Mouse (Mus musculus) heart, embryonic 14.5 days (tissue): ENCODE measurements around the gene Col9a2. TPM values are rescaled to one million over a fixed set of nuclear protein-coding genes. Genes with fewer than 3 reads are reported as not detected.
A peak's percentile ranks its signal among the peaks of the same experiment; 100 is the strongest.

Experiments used
- ATAC-seq: fragments of 200-750 bp; cut with Nextera tagmentation; 2 replicates; pipeline ENCODE4 v1.8.0; 2017; ENCODE audit warnings: low read depth, moderate TSS enrichment; ENCODE audit not compliant: insufficient number of reproducible peaks, insufficient read depth, low FRiP score
- H3K27ac ChIP-seq, 2 experiments: fragments of 200-500 bp in 1 of 2; fragments of 300-500 bp in 1 of 2; sonication (generic) in 1 of 2; replicated peaks in 1 of 2; 2 replicates each; pipeline ENCODE4 v1.5.1; 2012 to 2014; ENCODE audit warnings: low read depth in 2 of 2, low read length in 2 of 2, control low read depth in 1 of 2, mild to moderate bottlenecking in 1 of 2, mixed read lengths in 1 of 2; ENCODE audit not compliant: control insufficient read depth in 1 of 2, insufficient read depth in 1 of 2
- H3K27me3 ChIP-seq: fragments of 300-500 bp; sonication (generic); 2 replicates; pipeline ENCODE4 v1.6.1; 2014; ENCODE audit warnings: mild to moderate bottlenecking, low read length, control low read depth; ENCODE audit not compliant: control insufficient read depth, insufficient read depth
- H3K36me3 ChIP-seq: fragments of 300-500 bp; sonication (generic); 2 replicates; pipeline ENCODE4 v1.6.1; 2014; ENCODE audit warnings: mild to moderate bottlenecking, control low read depth, low read length, mixed read lengths; ENCODE audit not compliant: control insufficient read depth, insufficient read depth
- H3K4me1 ChIP-seq, 2 experiments: fragments of 200-500 bp in 1 of 2; fragments of 300-500 bp in 1 of 2; sonication (generic) in 1 of 2; 2 replicates each; pipeline ENCODE4 v1.6.1; 2012 to 2014; ENCODE audit warnings: low read length in 2 of 2, control low read depth in 1 of 2, mixed read lengths in 1 of 2; ENCODE audit not compliant: control insufficient read depth in 2 of 2, insufficient read depth in 2 of 2
- H3K4me2 ChIP-seq: fragments of 300-500 bp; sonication (generic); 2 replicates; pipeline ENCODE4 v1.6.1; 2014; ENCODE audit warnings: mild to moderate bottlenecking, low read length
- H3K4me3 ChIP-seq, 2 experiments: fragments of 200-500 bp in 1 of 2; fragments of 300-500 bp in 1 of 2; sonication (generic) in 1 of 2; 2 replicates each; pipeline ENCODE4 v1.5.1; 2012 to 2014; ENCODE audit warnings: low read length in 2 of 2, mild to moderate bottlenecking in 2 of 2, control low read depth in 1 of 2, low read depth in 1 of 2, moderate library complexity in 1 of 2; ENCODE audit not compliant: control insufficient read depth in 1 of 2, insufficient read depth in 1 of 2
- H3K9ac ChIP-seq: fragments of 300-500 bp; sonication (generic); 2 replicates; pipeline ENCODE4 v1.6.1; 2014; ENCODE audit warnings: mild to moderate bottlenecking, low read length
- H3K9me3 ChIP-seq: fragments of 300-500 bp; sonication (generic); 2 replicates; pipeline ENCODE4 v1.6.1; 2016; ENCODE audit warnings: low read length, control low read depth; ENCODE audit not compliant: control insufficient read depth
- WGBS: fragments of 180-500 bp; shearing (Covaris S2); extraction: QIAGEN DNeasy Blood & Tissue Kit; methylation state at CpG from one replicate; pipeline ENCODE4 v1.1.7; 2014; 5-methylcytosine and 5-hydroxymethylcytosine counted together
- polyA plus RNA-seq: library from polyadenylated mRNA; unstranded; fragments of >200 nt; fragmentation: Nextera tagmentation; extraction: Ambion mirVana; gene quantifications from 2 replicates; pipeline ENCODE4 v1.2.1, GENCODE M21; 2014

Gene Col9a2
- polyA plus RNA-seq, 1 experiment from 2014 or later = 6.5 TPM

- H3K9ac ChIP-seq = no peak overlapping the region
- no peaks in the 10 kb centered on the region for H3K27me3 ChIP-seq
- H3K4me1 ChIP-seq = peaks cover 12 to 20% of the 10 kb centered on the region in 2 experiments
- no peaks in the 10 kb centered on the region for H3K9me3 ChIP-seq
- H3K36me3 ChIP-seq = no peaks in the 10 kb centered on the region
- H3K4me3 ChIP-seq = no peak overlapping the region
- no peak overlapping the region for H3K4me2 ChIP-seq
- H3K27ac ChIP-seq = no peak overlapping the region
- WGBS = 57% methylated on average over 2 of the region's 2 CpGs
- ATAC-seq = no peak
Observed at GRCm38 (mm10) chr4:121023941-121024340, 15.2 kb upstream of the Col9a2 start.

GRCm38 (mm10) chr4:121025681-121026080, 13.5 kb upstream of the Col9a2 start:
- Histone ChIP-seq H3K4me3 (no peak overlapping the region), H3K4me2 (no peak overlapping the region), H3K36me3 (no peaks in the 10 kb centered on the region), H3K9ac (no peak overlapping the region), H3K9me3 (no peaks in the 10 kb centered on the region), H3K4me1 (peaks cover 6 to 7% of the 10 kb centered on the region in 2 experiments), H3K27me3 (no peaks in the 10 kb centered on the region), H3K27ac (no peak overlapping the region)
- no peak for ATAC-seq
- WGBS = 60% methylated on average over 2 of the region's 2 CpGs

GRCm38 (mm10) chr4:121028146-121028545, 11.0 kb upstream of the Col9a2 start:
- Histone ChIP-seq H3K4me3 (no peak overlapping the region), H3K36me3 (no peaks in the 10 kb centered on the region), H3K9me3 (no peaks in the 10 kb centered on the region), H3K4me2 (no peak overlapping the region), H3K9ac (no peak overlapping the region), H3K27ac (no peak overlapping the region), H3K4me1 (no peaks in the 10 kb centered on the region; a peak in 1 of 4 replicates), H3K27me3 (no peaks in the 10 kb centered on the region)
- WGBS = 68% methylated on average over 1 of the region's 1 CpGs
- no peak for ATAC-seq

GRCm38 (mm10) chr4:121028659-121029392, 10.4 kb upstream of the Col9a2 start:
- H3K36me3 ChIP-seq = no peaks in the 10 kb centered on the region
- H3K27me3 ChIP-seq = no peaks in the 10 kb centered on the region
- 28% methylated on average over 14 of the region's 14 CpGs for WGBS
- H3K27ac ChIP-seq = no peak overlapping the region
- no peak for ATAC-seq
- H3K9ac ChIP-seq = no peak overlapping the region
- H3K4me1 ChIP-seq = no peaks in the 10 kb centered on the region; a peak in 1 of 4 replicates
- no peaks in the 10 kb centered on the region for H3K9me3 ChIP-seq
- no peak overlapping the region for H3K4me2 ChIP-seq
- no peak overlapping the region for H3K4me3 ChIP-seq

- 70% methylated on average over 3 of the region's 3 CpGs for WGBS
- Histone ChIP-seq H3K27ac (no peak overlapping the region), H3K9ac (no peak overlapping the region), H3K36me3 (no peaks in the 10 kb centered on the region), H3K27me3 (no peaks in the 10 kb centered on the region), H3K4me2 (no peak overlapping the region), H3K9me3 (no peaks in the 10 kb centered on the region), H3K4me3 (no peak overlapping the region), H3K4me1 (no peaks in the 10 kb centered on the region)
- ATAC-seq = no peak
Observed at GRCm38 (mm10) chr4:121029632-121030031, 9.6 kb upstream of the Col9a2 start.

GRCm38 (mm10) chr4:121031440-121031839, 7.7 kb upstream of the Col9a2 start:
- Histone ChIP-seq H3K4me1 (no peaks in the 10 kb centered on the region), H3K27me3 (no peaks in the 10 kb centered on the region), H3K9ac (no peak overlapping the region), H3K4me2 (no peak overlapping the region), H3K4me3 (no peak overlapping the region), H3K36me3 (no peaks in the 10 kb centered on the region), H3K27ac (no peak overlapping the region), H3K9me3 (no peaks in the 10 kb centered on the region)
- WGBS = 56% methylated on average over 4 of the region's 4 CpGs
- no peak for ATAC-seq

- H3K27me3 ChIP-seq = no peaks in the 10 kb centered on the region
- ATAC-seq = no peak
- no peaks in the 10 kb centered on the region for H3K36me3 ChIP-seq
- H3K4me1 ChIP-seq = no peaks in the 10 kb centered on the region
- no peaks in the 10 kb centered on the region for H3K9me3 ChIP-seq
- no peak overlapping the region for H3K4me2 ChIP-seq
- WGBS = 58% methylated on average over 2 of the region's 2 CpGs
- H3K27ac ChIP-seq = no peak overlapping the region
- H3K4me3 ChIP-seq = no peak overlapping the region
- no peak overlapping the region for H3K9ac ChIP-seq
Observed at GRCm38 (mm10) chr4:121033006-121033405, 6.2 kb upstream of the Col9a2 start.

- no peak for ATAC-seq
- peak overlapping the region in 1 of 2 experiments; percentile 85; a peak in 1 of 4 replicates for H3K27ac ChIP-seq
- H3K4me3 ChIP-seq = peak overlapping the region; percentile 48 to 52
- H3K36me3 ChIP-seq = no peaks in the 10 kb centered on the region
- no peaks in the 10 kb centered on the region for H3K9me3 ChIP-seq
- 73% methylated on average over 14 of the region's 14 CpGs for WGBS
- H3K4me2 ChIP-seq = peak overlapping the region; percentile 91
- H3K4me1 ChIP-seq = peaks cover 12 to 24% of the 10 kb centered on the region in 2 experiments
- H3K27me3 ChIP-seq = peaks cover 23% of the 10 kb centered on the region
- peak overlapping the region; percentile 68 for H3K9ac ChIP-seq
Observed at GRCm38 (mm10) chr4:121040323-121040722, 1.1 kb downstream of the Col9a2 start.
